Mouse (Mus musculus) cortical plate, adult 2 months (tissue): ENCODE measurements around the gene Zbtb37. TPM values are rescaled to one million over a fixed set of nuclear protein-coding genes. Genes with fewer than 3 reads are reported as not detected.

Experiments
- H3K27ac ChIP-seq: fragments of 200-500 bp; 2 replicates; pipeline ENCODE4 v1.5.1; 2012; ENCODE audit warnings: low read length, control low read depth, inconsistent platforms; ENCODE audit not compliant: insufficient read depth
- H3K4me1 ChIP-seq: fragments of 200-500 bp; 2 replicates; pipeline ENCODE4 v1.6.1; 2011; ENCODE audit warnings: low read length; ENCODE audit not compliant: control insufficient read depth, insufficient read depth
- H3K4me3 ChIP-seq: fragments of 200-500 bp; 2 replicates; pipeline ENCODE4 v1.5.1; 2011; ENCODE audit warnings: mild to moderate bottlenecking, low read length, control low read depth; ENCODE audit not compliant: insufficient read depth
- CTCF ChIP-seq: fragments of 200-500 bp; IDR thresholded peaks from 2 replicates; pipeline ENCODE4 v1.5.1; 2011; ENCODE audit warnings: mild to moderate bottlenecking, control low read depth, low read length; ENCODE audit not compliant: insufficient read depth; ENCODE audit errors: extremely low read depth
- POLR2A ChIP-seq: fragments of 200-500 bp; IDR thresholded peaks from 2 replicates; pipeline ENCODE4 v1.6.1; 2011; ENCODE audit warnings: mild to moderate bottlenecking, low read length, control low read depth; ENCODE audit not compliant: insufficient read depth; ENCODE audit errors: extremely low read depth
- polyA plus RNA-seq: library from polyadenylated mRNA; depleted of rRNA; stranded (reverse); fragments of >200 nt; gene quantifications from 2 replicates; pipeline ENCODE4 v1.2.3, GENCODE M21; 2012; rRNA removed

Gene Zbtb37
- polyA plus RNA-seq, 1 experiment: 4.8 TPM

DNA sequence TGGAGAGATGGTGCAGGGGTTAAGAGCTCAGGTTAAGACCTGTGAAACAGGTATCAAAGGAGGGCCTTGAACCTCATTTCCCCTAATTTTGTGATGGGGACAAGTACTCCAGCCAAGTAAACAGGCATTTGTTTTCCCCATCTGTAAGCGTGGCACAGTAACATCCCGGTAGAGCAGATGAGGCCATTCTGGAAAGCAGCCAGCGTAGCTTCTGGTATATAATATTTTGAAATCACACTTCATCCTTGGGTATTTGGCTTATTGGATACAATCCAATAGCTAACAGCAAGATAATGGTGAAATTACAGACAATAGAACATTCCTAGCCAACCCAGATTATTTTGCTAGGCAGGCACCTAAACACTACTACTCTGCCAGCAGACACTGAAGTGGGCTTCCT is 51.8 kb downstream of the Zbtb37 start:
- TF ChIP-seq POLR2A (no peak), CTCF (no peak)
- Histone ChIP-seq H3K27ac (no peak overlapping the region), H3K4me1 (no peaks in the 10 kb centered on the region), H3K4me3 (no peak overlapping the region)

DNA sequence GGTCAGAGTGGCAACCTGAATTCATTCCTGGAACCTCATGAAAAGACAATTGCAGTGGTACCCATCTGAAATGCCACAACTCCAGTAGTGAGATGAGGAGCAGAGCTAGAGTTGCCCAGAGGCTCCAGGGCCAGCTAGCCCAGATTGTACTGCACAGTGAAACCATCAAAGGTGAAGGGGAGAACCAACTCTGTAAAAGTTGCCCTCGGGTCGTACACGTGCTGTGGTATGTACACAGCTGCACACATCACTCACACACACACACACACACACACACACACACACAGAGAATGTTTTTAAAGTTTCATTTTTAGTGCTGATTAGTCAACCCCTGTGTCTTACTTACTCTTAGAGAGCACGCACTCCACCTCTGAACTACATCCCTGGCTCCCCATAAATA is 53.3 kb downstream of the Zbtb37 start:
- Histone ChIP-seq H3K4me1 (no peaks in the 10 kb centered on the region), H3K4me3 (no peak overlapping the region), H3K27ac (no peak overlapping the region)
- TF ChIP-seq POLR2A (no peak), CTCF (no peak)

DNA sequence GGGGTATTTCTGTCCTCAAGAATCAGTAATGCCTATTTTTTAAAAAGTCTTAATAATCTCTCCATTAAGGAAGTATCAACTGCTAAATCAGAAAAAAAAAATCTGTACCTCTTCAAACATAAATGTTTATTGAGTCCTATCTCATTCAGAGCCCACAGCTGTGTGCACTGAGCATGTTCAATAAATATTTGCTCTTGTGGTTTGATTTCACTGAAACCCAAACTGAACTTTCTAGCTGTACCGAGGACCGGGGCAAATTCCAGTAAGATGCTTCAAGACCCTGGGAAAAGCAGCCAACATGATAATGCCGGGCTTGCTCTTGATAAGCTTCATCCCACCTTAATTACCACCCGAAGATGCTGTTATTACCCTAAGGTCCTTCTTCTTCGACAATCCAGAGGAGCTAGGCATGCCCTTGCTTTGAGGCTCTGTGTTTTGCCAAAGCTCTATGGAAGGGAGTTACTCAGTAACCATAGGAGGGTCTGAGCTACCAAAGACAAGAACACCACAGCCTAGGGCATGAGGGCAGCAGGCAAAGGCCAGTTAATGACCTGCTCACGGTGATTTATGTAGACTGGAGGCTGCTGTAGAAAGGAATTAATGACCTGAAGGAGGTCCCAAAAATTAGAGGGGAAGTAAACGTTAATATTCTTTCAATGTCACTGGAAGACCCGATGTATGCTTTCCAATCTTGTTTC is 54.0 kb downstream of the Zbtb37 start:
- TF ChIP-seq POLR2A: no peak
- no peak for TF ChIP-seq CTCF
- Histone ChIP-seq H3K4me3 (no peak overlapping the region), H3K4me1 (no peaks in the 10 kb centered on the region), H3K27ac (no peak overlapping the region)

DNA sequence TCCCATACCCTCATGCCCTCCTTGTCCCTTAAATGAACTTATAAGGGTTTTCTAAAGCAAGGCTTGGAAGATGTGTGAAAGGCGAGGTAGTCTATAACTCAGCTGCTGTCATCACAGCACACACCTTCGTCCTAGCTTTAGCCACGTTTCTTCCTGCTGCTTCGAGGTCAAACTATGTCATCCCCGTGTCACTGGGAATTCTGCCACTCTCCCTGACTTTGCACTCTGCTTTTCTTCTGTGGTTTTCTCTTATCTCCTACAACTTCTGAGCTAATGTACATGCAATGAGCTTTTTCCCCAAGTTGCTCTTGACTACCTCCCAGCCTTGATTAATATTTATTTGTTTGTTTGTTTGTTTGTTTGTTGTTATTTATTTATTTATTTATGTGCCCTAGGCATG is 54.6 kb downstream of the Zbtb37 start:
- TF ChIP-seq CTCF (no peak), POLR2A (no peak)
- no peak overlapping the region for H3K4me3 ChIP-seq
- no peaks in the 10 kb centered on the region for H3K4me1 ChIP-seq
- H3K27ac ChIP-seq: no peak overlapping the region

DNA sequence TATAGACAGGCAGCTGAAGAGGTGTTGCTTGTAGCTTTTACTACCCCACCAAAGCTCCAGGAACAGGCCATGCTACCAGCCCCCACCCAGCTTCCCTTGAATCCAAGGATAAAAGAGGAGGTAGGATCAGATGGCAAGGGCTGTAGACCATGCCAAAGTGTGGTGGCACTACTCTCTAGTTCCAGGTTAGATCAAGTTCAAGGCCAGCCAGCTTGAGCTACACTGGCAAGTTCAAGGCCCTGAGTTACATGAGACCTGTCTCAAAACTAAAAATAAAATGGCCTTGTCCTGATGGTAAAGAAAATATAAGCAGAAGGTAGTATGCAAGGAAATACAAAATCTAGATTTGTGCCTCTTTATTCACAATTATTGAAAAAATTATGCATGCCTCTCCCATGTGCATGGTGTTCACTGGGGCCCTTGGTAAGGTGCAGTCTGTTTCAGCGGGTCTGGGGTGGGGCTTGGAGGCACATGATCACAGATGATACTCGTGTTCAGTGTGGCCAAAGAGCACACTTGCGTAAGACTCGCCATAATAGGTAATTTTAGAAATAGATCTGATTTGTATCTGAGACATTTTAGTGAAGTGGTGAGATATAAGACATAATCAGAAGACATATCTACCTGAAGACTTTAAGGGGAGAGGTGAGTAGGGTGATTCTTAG is 56.4 kb downstream of the Zbtb37 start, which contains the start of gene Serpinc1:
Serpinc1 (plus strand) TSS at position 515 of the 665 bp plus-strand sequence.
- Histone ChIP-seq H3K4me3 (no peak within 1 kb of the TSS), H3K27ac (no peak within 1 kb of the TSS), H3K4me1 (no peaks in the 10 kb centered on the region)
- TF ChIP-seq CTCF: no peak

DNA sequence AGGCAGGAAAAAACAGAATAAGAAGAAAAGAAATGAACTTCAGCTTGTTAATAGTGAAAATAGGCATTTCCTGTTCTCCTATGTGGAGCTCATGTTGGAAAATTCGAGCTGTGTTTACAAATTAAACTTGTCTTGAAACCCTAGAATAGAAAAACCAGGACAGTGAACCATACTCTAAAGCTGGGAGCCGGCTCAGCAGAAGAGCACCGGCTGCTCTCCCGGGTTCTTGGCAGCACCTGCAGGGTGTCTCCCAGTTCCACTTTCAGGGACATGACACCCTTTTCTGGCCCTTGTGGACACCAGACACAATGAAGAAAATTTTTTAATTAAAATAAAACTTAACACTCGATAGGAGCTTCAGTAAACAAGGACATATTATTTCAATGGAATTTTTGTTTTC is 66.0 kb downstream of the Zbtb37 start:
- Histone ChIP-seq H3K4me3 (no peak overlapping the region), H3K4me1 (no peaks in the 10 kb centered on the region; the same call in 1 of the 2 replicates), H3K27ac (no peak overlapping the region)
- TF ChIP-seq CTCF (no peak), POLR2A (no peak)

DNA sequence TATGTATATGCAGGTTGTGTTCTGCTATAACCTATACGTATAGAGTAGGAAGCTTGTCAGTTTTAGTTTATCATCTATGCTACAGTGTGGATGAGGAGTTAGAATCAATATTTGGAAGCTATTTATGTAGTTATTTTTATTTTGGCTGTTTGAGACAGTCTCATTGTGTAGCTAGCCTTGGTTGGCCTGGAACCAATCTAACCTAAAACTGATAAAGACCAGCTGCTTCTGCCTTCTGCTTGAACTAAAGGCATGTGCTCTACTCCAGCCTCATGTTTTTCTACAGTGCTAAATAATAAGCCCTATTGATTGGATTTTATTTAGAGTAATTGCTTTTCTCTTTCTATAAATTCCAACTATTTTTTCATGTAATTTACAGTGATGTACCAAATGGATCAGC is 67.4 kb downstream of the Zbtb37 start:
- TF ChIP-seq CTCF (no peak), POLR2A (no peak)
- no peak overlapping the region for H3K4me3 ChIP-seq
- no peaks in the 10 kb centered on the region; the same call in 1 of the 2 replicates for H3K4me1 ChIP-seq
- H3K27ac ChIP-seq: no peak overlapping the region

DNA sequence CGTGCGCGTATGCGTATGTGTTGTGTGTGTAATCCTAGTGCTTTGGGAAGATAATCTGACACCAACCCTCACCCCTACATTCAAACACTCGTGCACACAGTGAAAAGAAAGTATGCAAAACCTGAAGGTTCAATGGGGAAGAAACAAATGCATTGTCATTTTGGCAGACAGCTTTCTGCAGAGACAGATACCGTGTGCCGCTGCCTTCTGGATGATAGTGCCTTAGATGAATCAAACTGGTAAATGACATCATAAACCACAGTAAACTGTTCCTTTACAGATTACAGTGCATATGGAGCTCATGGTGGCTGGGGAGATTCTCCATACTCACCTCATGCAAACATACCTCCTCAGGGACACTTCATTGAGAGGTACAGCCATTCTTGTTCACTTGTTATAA is 71.5 kb downstream of the Zbtb37 start:
- TF ChIP-seq POLR2A (no peak), CTCF (no peak)
- Histone ChIP-seq H3K4me1 (no peaks in the 10 kb centered on the region; the same call in 1 of the 2 replicates), H3K4me3 (no peak overlapping the region), H3K27ac (no peak overlapping the region)

Other genes with a start within 250 kb of the Zbtb37 start
- gene Rabgap1l, start 241.6 kb downstream of the Zbtb37 start, polyA plus RNA-seq: 65.2 and 68.0 TPM in 2 replicates
- 9.9 and 10.8 TPM in 2 replicates for gene Rc3h1, start 128.4 kb downstream of the Zbtb37 start, polyA plus RNA-seq
- 0.08 and 0.19 TPM in 2 replicates for gene Serpinc1, start 56.3 kb downstream of the Zbtb37 start, polyA plus RNA-seq
- 25.0 and 26.2 TPM in 2 replicates for gene Dars2, start 35.8 kb upstream of the Zbtb37 start, polyA plus RNA-seq
- gene Cenpl, start 35.9 kb upstream of the Zbtb37 start, polyA plus RNA-seq: 0.98 and 1.7 TPM in 2 replicates
- 13.4 and 14.1 TPM in 2 replicates for gene Klhl20, start 96.7 kb upstream of the Zbtb37 start, polyA plus RNA-seq
- 38.5 and 41.3 TPM in 2 replicates for gene Ankrd45, start 107.8 kb upstream of the Zbtb37 start, polyA plus RNA-seq
- not detected in 2 replicates for gene Tex50, start 124.5 kb upstream of the Zbtb37 start, polyA plus RNA-seq
- gene Prdx6, start 216.4 kb upstream of the Zbtb37 start, polyA plus RNA-seq: 455 and 511 TPM in 2 replicates